Mouse (Mus musculus) testis, adult 2 months (tissue): ENCODE measurements around the gene D2hgdh. TPM values are rescaled to one million over a fixed set of nuclear protein-coding genes. Genes with fewer than 3 reads are reported as not detected.
"Not testable (repeated sequence)": the region's sequence is repeated elsewhere in the genome, so short reads cannot be mapped to it uniquely, and the experiment has no call there.

Source experiments
- H3K27ac ChIP-seq: fragments of 200-500 bp; 2 replicates; pipeline ENCODE4 v1.5.1; 2012; ENCODE audit warnings: low read depth, low read length; ENCODE audit not compliant: control insufficient read depth, insufficient read depth
- H3K27me3 ChIP-seq: fragments of 200-500 bp; 2 replicates; pipeline ENCODE4 v1.6.1; 2012; ENCODE audit warnings: mild to moderate bottlenecking, low read length, moderate library complexity; ENCODE audit not compliant: control insufficient read depth, insufficient read depth
- H3K36me3 ChIP-seq: fragments of 200-500 bp; 2 replicates; pipeline ENCODE4 v1.6.1; 2012; ENCODE audit warnings: mild to moderate bottlenecking, low read length; ENCODE audit not compliant: control insufficient read depth, insufficient read depth
- H3K4me1 ChIP-seq: fragments of 200-500 bp; 2 replicates; pipeline ENCODE4 v1.6.1; 2012; ENCODE audit warnings: low read length; ENCODE audit not compliant: control insufficient read depth, insufficient read depth
- H3K4me3 ChIP-seq: fragments of 200-500 bp; 2 replicates; pipeline ENCODE4 v1.5.1; 2012; ENCODE audit warnings: low read depth, mild to moderate bottlenecking, low read length, moderate library complexity, mixed read lengths; ENCODE audit not compliant: control insufficient read depth
- CTCF ChIP-seq: fragments of 200-500 bp; IDR thresholded peaks from 2 replicates; pipeline ENCODE4 v1.5.1; 2012; ENCODE audit warnings: low read depth, mild to moderate bottlenecking, inconsistent platforms, low read length, moderate library complexity; ENCODE audit not compliant: control insufficient read depth, insufficient read depth, insufficient replicate concordance
- POLR2A ChIP-seq: fragments of 200-500 bp; IDR thresholded peaks from 2 replicates; pipeline ENCODE4 v1.6.1; 2012; ENCODE audit warnings: low read depth, mild to moderate bottlenecking, inconsistent platforms, low read length, moderate library complexity; ENCODE audit not compliant: control insufficient read depth
- polyA plus RNA-seq: library from polyadenylated mRNA; depleted of rRNA; stranded (reverse); fragments of >200 nt; gene quantifications from 2 replicates; pipeline ENCODE4 v1.2.3, GENCODE M21; 2012

Gene D2hgdh
- polyA plus RNA-seq, 1 experiment: 13.5 TPM

DNA sequence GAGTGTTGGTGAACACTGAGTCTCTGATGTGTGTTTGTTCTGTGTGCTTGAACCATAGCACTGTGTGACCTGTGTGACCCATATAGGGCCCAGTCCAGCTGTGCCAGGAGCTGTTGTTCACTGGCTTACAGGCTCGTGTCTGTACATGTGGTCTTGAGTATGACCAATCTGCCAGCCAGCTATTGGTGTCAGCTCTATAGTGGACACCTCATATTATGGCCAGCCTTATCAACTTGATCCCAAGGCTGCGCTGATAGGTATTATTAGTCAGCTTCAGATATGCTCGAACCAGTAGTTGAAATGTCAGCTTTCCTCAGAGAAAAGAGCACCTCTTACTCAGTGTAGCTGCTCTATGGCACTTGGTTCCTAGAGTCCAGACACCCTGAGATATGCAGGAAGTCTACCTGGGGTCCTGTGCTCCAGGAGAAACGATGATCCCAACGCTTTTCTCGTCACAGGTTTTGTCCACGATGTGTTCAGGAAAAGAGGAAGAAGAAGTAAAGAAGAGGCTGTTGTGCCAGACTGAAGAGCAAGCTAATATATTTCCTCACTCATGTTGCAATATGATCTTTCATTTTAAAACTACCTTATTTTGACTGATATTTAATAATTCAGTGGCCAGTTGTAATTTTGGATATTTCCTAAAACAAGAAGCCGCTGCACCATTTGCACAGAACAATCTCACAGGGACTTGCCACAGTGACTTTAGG, 6.7 kb upstream of the D2hgdh start:
- H3K27ac ChIP-seq: no peak overlapping the region
- peaks cover 3% of the 10 kb centered on the region for H3K36me3 ChIP-seq
- H3K4me1 ChIP-seq: no peaks in the 10 kb centered on the region
- no peak for TF ChIP-seq POLR2A
- H3K4me3 ChIP-seq: no peak overlapping the region
- no peaks in the 10 kb centered on the region for H3K27me3 ChIP-seq

DNA sequence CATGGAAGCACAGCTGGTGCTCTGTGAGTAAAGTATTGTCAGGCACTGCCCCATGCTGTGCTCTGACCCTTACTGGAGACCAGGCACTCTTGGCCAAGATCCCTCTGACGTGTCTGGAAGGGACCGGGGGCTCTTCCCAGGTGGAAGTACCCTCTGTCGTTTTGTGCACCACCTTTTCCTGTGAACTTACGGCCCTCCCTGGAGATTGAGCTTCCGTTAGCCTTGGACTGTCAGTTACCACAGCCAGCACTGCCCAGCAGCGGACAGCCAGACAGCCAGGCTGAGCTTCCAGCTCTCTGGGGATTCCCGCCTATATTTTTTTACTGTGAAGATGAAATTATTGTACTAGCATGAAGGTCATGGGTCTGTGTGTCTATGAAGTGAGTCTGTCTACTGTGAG, 6.0 kb upstream of the D2hgdh start:
- Histone ChIP-seq H3K27me3 (no peaks in the 10 kb centered on the region), H3K4me1 (no peaks in the 10 kb centered on the region), H3K36me3 (peaks cover 3% of the 10 kb centered on the region), H3K27ac (no peak overlapping the region), H3K4me3 (no peak overlapping the region)
- TF ChIP-seq CTCF (no peak), POLR2A (no peak)

DNA sequence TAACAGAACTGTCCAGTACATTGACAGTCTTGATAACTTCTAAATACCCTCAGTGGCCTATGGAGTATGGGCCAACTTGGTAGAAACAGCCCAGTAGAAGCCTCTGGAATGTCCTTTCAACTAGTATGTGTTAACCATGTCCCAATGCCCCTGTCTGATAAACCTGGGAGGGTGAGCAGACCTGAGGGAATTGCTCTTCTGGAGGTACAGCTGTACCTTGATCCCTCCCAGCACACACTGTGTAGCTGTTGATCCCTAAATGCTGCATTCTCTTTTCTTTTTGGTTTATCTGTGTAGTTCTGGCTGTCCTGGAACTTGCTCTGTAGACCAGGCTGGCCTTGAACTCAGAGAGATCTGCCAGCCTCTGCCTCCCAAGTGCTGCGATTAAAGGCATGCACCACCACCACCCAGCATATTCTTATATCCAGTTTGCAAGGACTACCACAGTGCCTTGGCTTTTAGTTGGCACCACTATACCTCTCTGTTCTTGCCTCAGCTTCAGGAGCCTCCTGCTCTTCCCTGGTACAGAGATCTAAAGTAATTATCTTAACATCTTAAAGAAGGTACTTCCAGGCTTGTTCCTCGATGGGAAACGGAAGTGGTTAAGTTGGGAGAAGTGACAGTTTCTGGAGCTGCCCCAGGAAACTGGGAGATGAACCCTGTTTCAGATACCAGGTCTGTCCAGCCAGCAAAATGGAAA, 763 bp upstream of the D2hgdh start:
- Histone ChIP-seq H3K36me3 (no peaks in the 10 kb centered on the region; the same call in 1 of the 2 replicates), H3K27ac (no peak overlapping the region), H3K4me1 (peaks cover 16% of the 10 kb centered on the region), H3K4me3 (no peak overlapping the region), H3K27me3 (no peaks in the 10 kb centered on the region)
- no peak for TF ChIP-seq CTCF
- TF ChIP-seq POLR2A: no peak

DNA sequence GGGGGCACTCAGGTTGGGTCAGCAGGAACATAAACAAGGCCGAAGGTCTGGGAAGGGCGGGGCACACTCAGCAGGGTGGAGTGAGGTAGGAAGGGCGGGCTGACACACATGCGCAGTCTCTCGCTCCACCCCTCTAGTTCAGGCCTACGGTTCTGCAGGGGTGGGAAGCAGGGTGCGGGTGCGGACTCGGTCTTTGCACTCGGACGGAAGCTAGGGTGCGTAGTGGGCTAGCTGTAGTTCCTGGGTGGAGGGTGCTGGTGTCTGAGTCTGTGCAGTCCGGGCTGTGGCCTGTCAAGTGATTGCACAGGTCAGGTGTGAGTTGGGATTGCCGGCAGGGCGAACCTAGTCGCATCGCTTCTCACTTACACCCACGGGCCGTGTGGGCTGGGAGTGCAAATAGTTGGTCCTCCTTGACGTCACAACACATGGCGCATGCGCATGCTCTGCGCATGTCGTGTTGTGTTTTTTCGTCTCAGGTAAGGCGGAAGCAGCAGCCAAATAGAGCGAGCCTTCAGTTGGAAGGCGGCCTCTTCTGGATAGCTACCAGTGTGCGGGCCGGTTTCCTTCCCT, 481 bp downstream of the D2hgdh start:
- Histone ChIP-seq H3K27ac (peak overlapping the region; percentile 88), H3K4me1 (peaks cover 16% of the 10 kb centered on the region), H3K36me3 (no peaks in the 10 kb centered on the region; the same call in 1 of the 2 replicates), H3K27me3 (no peaks in the 10 kb centered on the region), H3K4me3 (peak overlapping the region; percentile 88)
- peak; percentile 6; the same call in 1 of the 2 replicates for TF ChIP-seq CTCF
- TF ChIP-seq POLR2A: peak; percentile 96

DNA sequence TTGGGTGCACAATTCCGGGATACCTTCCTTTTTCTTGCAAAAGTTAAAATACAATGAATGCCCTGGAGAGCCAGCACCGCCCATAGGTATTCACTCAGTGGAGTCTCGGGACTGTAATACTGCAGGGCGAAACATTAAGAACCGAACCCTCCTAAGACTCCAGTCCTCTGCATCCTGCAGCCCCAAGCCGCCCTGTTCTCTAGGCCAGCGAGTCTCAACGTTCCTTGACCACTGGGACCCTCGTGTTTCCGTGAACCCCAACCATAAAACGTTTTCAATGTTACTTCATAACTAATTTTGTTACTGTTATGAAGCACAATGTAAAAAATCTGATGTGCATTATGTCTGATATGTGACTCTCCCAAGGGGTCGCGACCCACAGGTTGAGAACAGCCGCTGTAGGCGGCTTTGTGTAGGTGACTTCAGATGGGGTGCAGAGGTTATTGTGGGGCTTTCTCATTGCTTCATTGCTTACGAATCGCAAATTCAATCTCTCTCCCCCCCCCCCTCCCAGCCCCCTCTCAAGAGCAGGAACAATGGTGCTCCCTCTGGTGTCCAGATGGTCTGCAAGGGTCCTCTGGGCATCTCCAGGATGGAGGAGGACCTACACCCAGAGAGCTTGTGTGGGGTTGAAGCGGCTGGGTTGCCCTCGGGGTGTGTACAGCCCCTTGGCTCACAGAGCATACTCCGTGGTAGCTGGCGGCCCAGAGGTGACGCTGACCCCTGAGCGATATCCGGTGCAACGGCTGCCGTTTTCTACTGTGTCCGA, 1.2 kb downstream of the D2hgdh start:
- Histone ChIP-seq H3K36me3 (no peaks in the 10 kb centered on the region), H3K4me3 (peak overlapping the region; percentile 88), H3K27me3 (no peaks in the 10 kb centered on the region), H3K27ac (peak overlapping the region; percentile 88), H3K4me1 (peaks cover 16% of the 10 kb centered on the region)
- TF ChIP-seq CTCF (no peak), POLR2A (no peak)

DNA sequence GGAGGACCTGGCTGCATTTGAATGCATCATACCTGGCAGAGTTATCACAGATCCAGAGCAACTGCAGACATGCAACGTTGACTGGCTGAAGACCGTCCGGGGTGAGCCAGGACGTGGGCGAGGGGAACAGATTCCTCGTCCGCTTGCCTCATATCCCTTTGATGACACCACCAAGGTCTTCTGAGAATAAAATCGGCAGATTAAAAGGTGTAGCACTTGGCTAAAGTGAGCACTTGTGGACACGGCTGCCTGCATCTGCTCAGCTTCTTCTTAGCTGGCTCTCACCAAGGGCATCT, 1.8 kb downstream of the D2hgdh start:
- peak overlapping the region; percentile 74 for H3K4me3 ChIP-seq
- peaks cover 16% of the 10 kb centered on the region for H3K4me1 ChIP-seq
- 0 out of 2 replicates have a peak overlapping the region, but pooled peaks have one; percentile 25 for H3K27ac ChIP-seq
- no peak for TF ChIP-seq POLR2A
- TF ChIP-seq CTCF: no peak
- H3K27me3 ChIP-seq: no peaks in the 10 kb centered on the region
- H3K36me3 ChIP-seq: no peaks in the 10 kb centered on the region

DNA sequence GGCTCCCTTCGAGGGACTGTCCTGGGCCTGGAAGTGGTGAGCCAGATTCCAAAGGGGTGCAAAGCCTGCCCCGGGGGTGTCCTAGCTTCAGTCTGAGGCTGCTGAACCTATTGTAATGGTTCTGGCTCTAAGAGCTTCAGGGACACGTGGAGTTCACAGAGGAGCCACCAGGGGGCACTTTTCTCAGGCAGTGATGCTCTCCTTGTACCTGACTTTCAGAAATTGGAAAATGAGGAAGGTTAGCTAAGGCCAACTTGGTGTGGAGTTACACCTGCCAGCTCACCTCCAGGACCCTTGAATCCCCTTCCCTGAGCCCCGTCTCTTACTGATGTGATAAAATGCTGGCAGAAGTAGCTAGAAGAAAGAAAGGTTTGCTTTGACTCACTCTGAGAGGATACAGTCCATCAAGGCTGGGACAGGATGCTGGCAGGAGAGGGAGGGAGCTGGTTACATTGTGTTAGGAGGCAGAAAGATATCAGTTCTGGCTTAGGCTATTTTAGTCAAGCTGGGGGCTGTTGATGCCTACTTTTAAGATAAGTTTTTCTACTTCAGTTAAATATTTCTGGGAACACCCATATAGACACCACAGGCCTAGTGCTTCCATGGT, 8.1 kb downstream of the D2hgdh start:
- not testable (repeated sequence) for H3K27me3 ChIP-seq, H3K4me3 ChIP-seq, H3K4me1 ChIP-seq, H3K36me3 ChIP-seq
- 0 out of 2 replicates have a peak overlapping the region, but pooled peaks have one; percentile 8 for H3K27ac ChIP-seq
